Mouse (Mus musculus): ENCODE measurements at regions not wholly inside any gene's neighbourhood (a gene's known extent, or its start where the extent isn't known, plus 50 kb on each side); places are given as distances from the start of the nearest gene placed in this dataset.

GRCm38 (mm10) chr1:128898025-128898424 lies 305.9 kb upstream of the Cxcr4 start:
- TF ChIP-seq POLR2A (IDR thresholded peaks at IDR 0.05; ENCODE audit: extremely low read depth, insufficient read depth, low read length) = no peak
- no peak for TF ChIP-seq CTCF (IDR thresholded peaks at IDR 0.05; ENCODE audit: extremely low read depth, insufficient read depth, low read length)
